Mouse (Mus musculus) cerebral cortex, adult 2 months (tissue): ENCODE measurements around the gene St8sia1.

Experiments used
- WGBS: fragments of 180-500 bp; shearing (Covaris S2); methylation state at CpG from one replicate; pipeline ENCODE4 v1.1.7; 2018; 5-methylcytosine and 5-hydroxymethylcytosine counted together

St8sia1 gene

GRCm38 (mm10) chr6:142825449-142825848 lies 138.8 kb downstream of the St8sia1 start:
- WGBS = 57% methylated on average over 5 of the region's 5 CpGs

GRCm38 (mm10) chr6:142823008-142823787 lies 141.1 kb downstream of the St8sia1 start:
- 85% methylated on average over 5 of the region's 5 CpGs for WGBS

- WGBS = 98% methylated on average over 10 of the region's 10 CpGs
Observed at GRCm38 (mm10) chr6:142818306-142818705, 145.9 kb downstream of the St8sia1 start.

- 68% methylated on average over 3 of the region's 3 CpGs for WGBS
Observed at GRCm38 (mm10) chr6:142815513-142815912, 148.7 kb downstream of the St8sia1 start.

- 1% methylated on average over 15 of the region's 15 CpGs for WGBS
Observed at GRCm38 (mm10) chr6:142814495-142814921, 149.7 kb downstream of the St8sia1 start.

GRCm38 (mm10) chr6:142814011-142814410 lies 150.2 kb downstream of the St8sia1 start:
- WGBS = 45% methylated on average over 10 of the region's 10 CpGs

- WGBS = 85% methylated on average over 5 of the region's 5 CpGs
Observed at GRCm38 (mm10) chr6:142812969-142813368, 151.3 kb downstream of the St8sia1 start.

GRCm38 (mm10) chr6:142810239-142810638 lies 154.0 kb downstream of the St8sia1 start:
- WGBS = 86% methylated on average over 6 of the region's 6 CpGs

- WGBS = 74% methylated on average over 6 of the region's 6 CpGs
Observed at GRCm38 (mm10) chr6:142809373-142810098, 154.7 kb downstream of the St8sia1 start.

- 88% methylated on average over 4 of the region's 4 CpGs for WGBS
Observed at GRCm38 (mm10) chr6:142806326-142806725, 157.9 kb downstream of the St8sia1 start.

GRCm38 (mm10) chr6:142804402-142804801 lies 159.8 kb downstream of the St8sia1 start, which contains the start of gene Sult6b2:
Gene Sult6b2 (minus strand): TSS chr6:142804502.

GRCm38 (mm10) chr6:142802617-142803525 lies 161.4 kb downstream of the St8sia1 start:
- WGBS = 61% methylated on average over 11 of the region's 11 CpGs

- 52% methylated on average over 5 of the region's 5 CpGs for WGBS
Observed at GRCm38 (mm10) chr6:142801687-142802086, 162.6 kb downstream of the St8sia1 start.

- 87% methylated on average over 7 of the region's 7 CpGs for WGBS
Observed at GRCm38 (mm10) chr6:142799704-142800374, 164.4 kb downstream of the St8sia1 start.

GRCm38 (mm10) chr6:142798837-142799236 lies 165.4 kb downstream of the St8sia1 start:
- 93% methylated on average over 9 of the region's 9 CpGs for WGBS

- 76% methylated on average over 1 of the region's 1 CpGs for WGBS
Observed at GRCm38 (mm10) chr6:142797996-142798395, 166.3 kb downstream of the St8sia1 start.

- 90% methylated on average over 15 of the region's 15 CpGs for WGBS
Observed at GRCm38 (mm10) chr6:142795655-142796441, 168.4 kb downstream of the St8sia1 start.

GRCm38 (mm10) chr6:142795087-142795486 lies 169.2 kb downstream of the St8sia1 start:
- 92% methylated on average over 9 of the region's 9 CpGs for WGBS

GRCm38 (mm10) chr6:142793468-142793867 lies 170.8 kb downstream of the St8sia1 start:
- 42% methylated on average over 7 of the region's 7 CpGs for WGBS

GRCm38 (mm10) chr6:142792241-142792968 lies 171.8 kb downstream of the St8sia1 start:
- 64% methylated on average over 13 of the region's 13 CpGs for WGBS
